Mouse (Mus musculus) kidney, postnatal 0 days (tissue): Measurements from ENCODE around the gene Vmn2r114. TPM values are rescaled to one million over a fixed set of nuclear protein-coding genes. Genes with fewer than 3 reads are reported as not detected.
"Not testable (repeated sequence)": the region's sequence is repeated elsewhere in the genome, so short reads cannot be mapped to it uniquely, and the experiment has no call there.

Experiments used
- ATAC-seq: fragments of 200-750 bp; cut with Nextera tagmentation; replicated peaks from 2 replicates; pipeline ENCODE4 v1.8.0; 2017; ENCODE audit warnings: low read depth, moderate number of reproducible peaks, moderate TSS enrichment, moderate library complexity; ENCODE audit not compliant: low FRiP score
- DNase-seq: peaks from one replicate; pipeline ENCODE4 v3.0.0-alpha.2; 2016; ENCODE audit warnings: low spot score
- H3K27ac ChIP-seq: fragments of 300-500 bp; sonication (generic); 2 replicates; pipeline ENCODE4 v1.5.1; 2014; ENCODE audit warnings: mild to moderate bottlenecking
- H3K27me3 ChIP-seq: fragments of 300-500 bp; sonication (generic); 2 replicates; pipeline ENCODE4 v1.6.1; 2014; ENCODE audit warnings: low read length, mixed read lengths; ENCODE audit not compliant: insufficient read depth
- H3K36me3 ChIP-seq: fragments of 300-500 bp; sonication (generic); 2 replicates; pipeline ENCODE4 v1.6.1; 2014; ENCODE audit warnings: low read length, mixed read lengths; ENCODE audit not compliant: insufficient read depth
- H3K4me1 ChIP-seq: fragments of 300-500 bp; sonication (generic); replicated peaks from 2 replicates; pipeline ENCODE4 v1.6.1; 2014; ENCODE audit warnings: antibody characterized with exemption, low read length, mixed read lengths; ENCODE audit not compliant: insufficient read depth
- H3K4me2 ChIP-seq: fragments of 300-500 bp; sonication (generic); 2 replicates; pipeline ENCODE4 v1.6.1; 2014; ENCODE audit warnings: mild to moderate bottlenecking, low read length, moderate library complexity, mixed read lengths
- H3K4me3 ChIP-seq: fragments of 300-500 bp; sonication (generic); replicated peaks from 2 replicates; pipeline ENCODE4 v1.5.1; 2014; ENCODE audit warnings: low read depth, low read length
- H3K9ac ChIP-seq: fragments of 300-500 bp; sonication (generic); 2 replicates; pipeline ENCODE4 v1.6.1; 2014; ENCODE audit warnings: low read depth, low read length
- H3K9me3 ChIP-seq: fragments of 300-500 bp; sonication (generic); replicated peaks from 2 replicates; pipeline ENCODE4 v1.6.1; 2016; ENCODE audit warnings: low read length, inconsistent platforms, mixed read lengths
- CTCF ChIP-seq: IDR thresholded peaks from 2 replicates; pipeline ENCODE4 v1.5.1; 2016; ENCODE audit warnings: antibody characterized with exemption, low read depth, mild to moderate bottlenecking, moderate library complexity
- WGBS: fragments of 180-500 bp; shearing (Covaris S2); extraction: QIAGEN DNeasy Blood & Tissue Kit; methylation state at CpG from one replicate; pipeline ENCODE4 v1.1.7; 2014; 5-methylcytosine and 5-hydroxymethylcytosine counted together
- polyA plus RNA-seq: library from polyadenylated mRNA; unstranded; fragments of >200 nt; fragmentation: Nextera tagmentation; extraction: Ambion mirVana; gene quantifications from 2 replicates; pipeline ENCODE4 v1.2.1, GENCODE M21; 2015

Gene Vmn2r114
- polyA plus RNA-seq: not detected in 2 replicates

DNA sequence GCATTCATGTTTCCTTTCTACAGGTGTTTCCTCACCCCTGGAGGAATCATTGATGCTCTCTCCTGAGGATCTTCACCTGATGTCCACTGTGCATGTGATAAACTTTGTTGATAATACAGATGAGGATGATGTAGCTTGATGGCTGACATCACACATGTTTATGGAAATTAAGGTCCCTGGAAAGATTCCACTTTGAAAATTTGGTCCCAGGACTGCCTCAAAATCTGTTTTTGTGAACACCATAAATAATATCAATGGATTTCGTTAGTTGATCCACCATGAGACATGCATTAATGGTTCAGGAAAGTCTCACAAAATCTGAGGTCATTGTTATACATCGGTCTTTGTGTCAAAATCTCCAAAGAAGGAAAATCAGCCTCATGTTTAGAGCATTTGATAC, at the start of gene Vmn2r114:
Gene Vmn2r114 (minus strand): TSS at position 101 of the 400 bp plus-strand sequence.
- not testable (repeated sequence) for H3K4me2 ChIP-seq, H3K9ac ChIP-seq, H3K36me3 ChIP-seq, ATAC-seq, H3K27me3 ChIP-seq, H3K9me3 ChIP-seq, H3K4me1 ChIP-seq, DNase-seq, H3K27ac ChIP-seq, H3K4me3 ChIP-seq
- WGBS: 62% methylated on average over 2 of the region's 2 CpGs

- ATAC-seq: no peak
- no peaks in the 10 kb centered on the region for H3K36me3 ChIP-seq
Measured at GRCm38 (mm10) chr17:23351644-23352043, 39.3 kb upstream of the Vmn2r114 start.

DNA sequence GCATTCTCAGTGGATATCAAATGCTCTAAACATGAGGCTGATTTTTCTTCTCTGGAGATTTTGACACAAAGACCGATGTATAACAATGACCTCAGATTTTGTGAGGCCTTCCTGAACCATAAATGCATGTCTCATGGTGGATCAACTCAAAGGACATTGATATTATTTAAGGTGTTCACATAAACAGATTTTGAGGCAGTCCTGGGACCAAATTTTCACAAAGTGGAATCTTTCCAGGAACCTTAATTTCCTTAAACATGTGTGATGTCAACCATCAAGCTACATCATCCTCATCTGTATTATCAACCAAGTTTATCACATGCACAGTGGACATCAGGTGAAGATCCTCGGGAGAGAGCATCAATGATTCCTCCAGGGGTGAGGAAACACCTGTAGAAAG, 31.1 kb upstream of the Vmn2r114 start, which contains the start of gene Vmn2r115:
Gene Vmn2r115 (plus strand): TSS at position 301 of the 400 bp plus-strand sequence.
- 54% methylated on average over 2 of the region's 2 CpGs for WGBS

More at GRCm38 (mm10) chr17:23351644-23352043, 39.3 kb upstream of the Vmn2r114 start:
- Histone ChIP-seq H3K4me1 (no peaks in the 10 kb centered on the region), H3K4me2 (no peak overlapping the region), H3K27me3 (no peaks in the 10 kb centered on the region), H3K4me3 (no peak overlapping the region), H3K9ac (no peak overlapping the region), H3K9me3 (no peaks in the 10 kb centered on the region), H3K27ac (no peak overlapping the region)
- 58% methylated on average over 1 of the region's 1 CpGs for WGBS
- DNase-seq: no peak
- no peak for TF ChIP-seq CTCF

DNA sequence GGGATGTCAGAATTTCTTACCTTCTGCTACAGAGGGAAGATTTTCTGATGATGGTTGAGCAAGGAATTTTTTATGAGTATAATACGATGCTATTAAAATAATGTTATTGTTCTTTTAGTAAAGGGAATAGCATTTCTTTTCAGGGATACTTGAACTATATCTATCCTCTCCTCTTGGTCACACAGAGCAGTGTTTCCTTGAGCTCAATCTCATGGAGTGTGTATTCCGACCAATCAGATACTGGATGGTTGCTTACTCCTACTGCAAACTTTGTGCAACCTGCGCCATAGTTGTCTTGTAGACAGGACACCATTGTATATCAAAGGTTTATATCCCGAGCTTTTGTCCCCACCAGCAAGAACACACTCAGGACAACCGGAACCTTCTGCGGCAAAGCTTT, 18.3 kb upstream of the Vmn2r114 start:
- Histone ChIP-seq H3K4me1 (no peaks in the 10 kb centered on the region), H3K4me2 (no peak overlapping the region), H3K27ac (no peak overlapping the region), H3K9ac (no peak overlapping the region), H3K36me3 (no peaks in the 10 kb centered on the region), H3K27me3 (no peaks in the 10 kb centered on the region), H3K9me3 (0 out of 2 replicates have a peak, but pooled peaks cover 3% of the 10 kb centered on the region), H3K4me3 (no peak overlapping the region)
- 77% methylated on average over 6 of the region's 6 CpGs for WGBS
- DNase-seq: no peak
- no peak for TF ChIP-seq CTCF
- no peak for ATAC-seq

More for the DNA sequence above, 31.1 kb upstream of the Vmn2r114 start, which contains the start of gene Vmn2r115:
- H3K27ac ChIP-seq, ATAC-seq, H3K36me3 ChIP-seq, DNase-seq, H3K9ac ChIP-seq, H3K4me1 ChIP-seq, H3K9me3 ChIP-seq, H3K4me3 ChIP-seq, H3K27me3 ChIP-seq, H3K4me2 ChIP-seq: not testable (repeated sequence)

Other genes with a start within 250 kb of the Vmn2r114 start
- 8.6 and 10.0 TPM in 2 replicates for gene Zfp40, start 119.3 kb downstream of the Vmn2r114 start, polyA plus RNA-seq
- not detected in 2 replicates for gene Vmn2r115, start 31.2 kb upstream of the Vmn2r114 start, polyA plus RNA-seq
- gene Vmn2r116, start 72.1 kb upstream of the Vmn2r114 start, polyA plus RNA-seq: not detected in 2 replicates
- gene Vmn2r117, start 167.2 kb upstream of the Vmn2r114 start, polyA plus RNA-seq: not detected in 2 replicates